Mouse (Mus musculus) thymus, postnatal 36 days (tissue): ENCODE results near the gene Vma21.

ENCODE experiments used
- DNase-seq, 2 experiments: peaks; one replicate each; pipeline ENCODE4 v3.0.0; 2022; ENCODE audit warnings: mixed read lengths in 2 of 2

Vma21 gene

GRCm38 (mm10) chrX:71815631-71816345 lies at the start of gene Vma21:
Gene Vma21 (plus strand): TSS chrX:71815924.
- DNase-seq, result no peak

- no peak for DNase-seq
These were observed 47.8 kb upstream of the Vma21 start for GRCm38 (mm10) chrX:71767909-71768308.

DNA sequence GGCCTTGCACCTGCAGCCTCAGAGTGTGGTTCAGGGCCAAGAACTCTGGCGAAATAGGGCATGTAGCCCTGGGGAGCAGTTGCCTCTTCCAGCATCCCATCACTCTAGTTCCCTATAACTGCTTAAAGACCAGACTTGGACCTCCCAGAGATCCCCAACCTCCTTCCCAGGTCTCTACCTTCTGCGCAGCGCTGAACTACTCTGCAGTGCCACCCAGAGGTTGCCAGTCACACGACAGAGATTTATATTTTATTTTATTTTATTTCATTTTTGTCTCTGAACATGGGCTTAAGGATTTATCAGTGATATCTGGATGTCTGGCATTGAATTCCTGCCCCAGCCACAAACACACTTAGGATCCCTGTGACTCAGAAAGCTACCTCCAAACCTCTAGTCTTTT lies 24.6 kb upstream of the Vma21 start:
- DNase-seq, result no peak

DNA sequence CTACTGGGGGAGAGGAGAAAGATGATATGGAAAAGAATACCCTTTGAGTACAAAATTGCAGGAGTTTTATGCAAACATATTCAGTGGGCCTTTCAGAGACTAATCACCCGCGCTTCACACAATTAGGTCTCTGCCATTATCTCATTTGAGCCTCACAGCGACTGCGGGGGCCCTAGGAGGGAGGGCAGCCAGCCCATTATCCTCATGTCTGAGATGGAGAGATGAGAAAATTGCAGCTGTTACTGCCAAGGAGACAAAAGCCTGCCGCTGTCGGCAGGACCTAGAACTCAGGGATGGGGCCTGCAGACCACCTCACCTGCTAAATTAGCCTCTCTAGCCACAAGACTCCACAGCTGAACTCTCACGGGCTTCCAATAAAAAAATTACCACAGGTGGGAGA lies 18.0 kb upstream of the Vma21 start:
- DNase-seq, result no peak

GRCm38 (mm10) chrX:71798883-71799282 lies 16.8 kb upstream of the Vma21 start:
- DNase-seq, result no peak

- DNase-seq, result no peak
These were observed 3.5 kb upstream of the Vma21 start for GRCm38 (mm10) chrX:71811966-71812835.

DNA sequence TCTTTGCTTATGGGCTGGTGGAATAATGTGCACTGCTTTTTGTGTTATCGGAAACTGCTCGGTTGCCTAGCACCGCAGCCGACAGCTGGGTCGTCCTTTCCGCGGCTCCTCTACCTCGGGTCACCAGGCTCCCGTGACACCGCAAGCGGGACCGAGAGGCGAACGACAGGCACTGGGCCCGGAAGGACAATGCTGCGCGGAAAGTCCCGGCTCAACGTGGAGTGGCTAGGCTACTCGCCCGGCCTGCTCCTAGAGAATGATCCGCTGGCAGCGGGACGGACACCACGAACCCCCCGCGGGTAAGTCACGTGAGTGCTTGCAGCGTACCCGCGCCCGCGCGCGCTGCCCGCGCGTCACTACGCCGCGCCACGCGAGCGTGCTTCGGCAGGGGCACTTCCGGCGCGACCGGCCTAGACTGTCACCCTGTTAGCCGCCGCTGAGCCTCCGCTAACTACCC lies 705 bp downstream of the Vma21 start:
- DNase-seq, result peak; percentile 77 to 85

GRCm38 (mm10) chrX:71816931-71817361 lies 1.2 kb downstream of the Vma21 start:
- DNase-seq, result no peak

GRCm38 (mm10) chrX:71838911-71839310 lies 23.2 kb downstream of the Vma21 start:
- no peak for DNase-seq

DNA sequence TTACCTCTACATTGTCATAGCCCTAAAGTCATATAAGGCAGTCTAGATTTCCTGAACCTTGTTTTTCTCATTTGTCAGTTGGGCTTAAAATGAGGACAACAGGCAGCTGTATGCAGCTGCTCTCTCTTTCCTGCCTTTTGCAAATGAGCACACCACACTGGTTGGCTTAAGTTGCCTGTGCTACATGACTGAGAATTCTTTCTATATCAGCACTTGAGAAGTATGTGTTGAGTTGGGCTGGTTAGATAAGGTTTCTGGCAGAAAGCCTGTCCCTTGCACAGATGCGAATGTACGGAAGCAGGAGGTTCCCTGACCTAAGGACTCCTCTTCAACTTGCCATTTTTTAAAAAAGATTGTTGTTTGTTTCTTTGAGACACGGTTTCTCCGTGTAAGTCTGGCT lies 31.0 kb downstream of the Vma21 start:
- no peak for DNase-seq

GRCm38 (mm10) chrX:71853798-71854197 lies 38.1 kb downstream of the Vma21 start:
- no peak for DNase-seq
